Mouse (Mus musculus): ENCODE results near the gene Samd4b. TPM values are rescaled to one million over a fixed set of nuclear protein-coding genes. Genes with fewer than 3 reads are reported as not detected.

The Samd4b gene
- total and polyA plus RNA-seq, 2 experiments from 2014 or later = 12.4 to 53.5 TPM

GRCm38 (mm10) chr7:28362441-28363060, 235.4 kb downstream of the Samd4b start:
- H3K36me3 ChIP-seq (replicated peaks; ENCODE audit: control insufficient read depth, insufficient read depth, low read length) = peaks cover 78% of the 10 kb centered on the region
- 43% methylated on average over 16 of the region's 16 CpGs for WGBS
- ATAC-seq (ENCODE audit: insufficient read depth, low read depth) (no peak), DNase-seq (ENCODE audit: low spot score) (no peak)
- no peak overlapping the region for H3K4me3 ChIP-seq (ENCODE audit: low read depth, low read length)
- H3K27me3 ChIP-seq (ENCODE audit: control insufficient read depth, insufficient read depth, low read length) = no peaks in the 10 kb centered on the region
- TF ChIP-seq CTCF (IDR thresholded peaks at IDR 0.05; ENCODE audit: low read depth) (no peak), EP300 (IDR thresholded peaks at IDR 0.05; ENCODE audit: low read depth) (no peak)
- peaks cover 5% of the 10 kb centered on the region for H3K4me1 ChIP-seq (ENCODE audit: control insufficient read depth, insufficient read depth)
- H3K27ac ChIP-seq (ENCODE audit: low read depth) = no peak overlapping the region
- H3K9ac ChIP-seq (replicated peaks; ENCODE audit: low read depth, low read length) = no peak overlapping the region
- H3K4me2 ChIP-seq (ENCODE audit: low read depth, low read length) = no peak overlapping the region
- H3K9me3 ChIP-seq (replicated peaks; ENCODE audit: control insufficient read depth, low read length) = no peaks in the 10 kb centered on the region

- WGBS = 86% methylated on average over 20 of the region's 20 CpGs
- peaks cover 12% of the 10 kb centered on the region for H3K4me1 ChIP-seq (ENCODE audit: control insufficient read depth, insufficient read depth)
- no peak overlapping the region for H3K4me3 ChIP-seq (ENCODE audit: low read depth, low read length)
- peaks cover 70% of the 10 kb centered on the region for H3K36me3 ChIP-seq (replicated peaks; ENCODE audit: control insufficient read depth, insufficient read depth, low read length)
- no peak overlapping the region for H3K4me2 ChIP-seq (ENCODE audit: low read depth, low read length)
- H3K27me3 ChIP-seq (ENCODE audit: control insufficient read depth, insufficient read depth, low read length) = no peaks in the 10 kb centered on the region
- H3K9me3 ChIP-seq (replicated peaks; ENCODE audit: control insufficient read depth, low read length) = no peaks in the 10 kb centered on the region
- H3K9ac ChIP-seq (replicated peaks; ENCODE audit: low read depth, low read length) = no peak overlapping the region
- H3K27ac ChIP-seq (ENCODE audit: low read depth) = no peak overlapping the region
- DNase-seq (ENCODE audit: low spot score) (no peak), ATAC-seq (ENCODE audit: insufficient read depth, low read depth) (no peak)
- TF ChIP-seq CTCF (IDR thresholded peaks at IDR 0.05; ENCODE audit: low read depth) = no peak
- no peak for TF ChIP-seq EP300 (IDR thresholded peaks at IDR 0.05; ENCODE audit: low read depth)
Observed at GRCm38 (mm10) chr7:28361647-28362341, 236.2 kb downstream of the Samd4b start.

GRCm38 (mm10) chr7:28360291-28360690, 237.7 kb downstream of the Samd4b start:
- no peak overlapping the region for H3K27ac ChIP-seq (ENCODE audit: low read depth)
- TF ChIP-seq CTCF (IDR thresholded peaks at IDR 0.05; ENCODE audit: low read depth) = no peak
- no peak for TF ChIP-seq EP300 (IDR thresholded peaks at IDR 0.05; ENCODE audit: low read depth)
- no peak overlapping the region for H3K4me2 ChIP-seq (ENCODE audit: low read depth, low read length)
- ATAC-seq (ENCODE audit: insufficient read depth, low read depth) (no peak), DNase-seq (ENCODE audit: low spot score) (no peak)
- H3K27me3 ChIP-seq (ENCODE audit: control insufficient read depth, insufficient read depth, low read length) = no peaks in the 10 kb centered on the region
- H3K9ac ChIP-seq (replicated peaks; ENCODE audit: low read depth, low read length) = no peak overlapping the region
- 75% methylated on average over 6 of the region's 6 CpGs for WGBS
- H3K36me3 ChIP-seq (replicated peaks; ENCODE audit: control insufficient read depth, insufficient read depth, low read length) = peaks cover 56% of the 10 kb centered on the region
- no peaks in the 10 kb centered on the region for H3K9me3 ChIP-seq (replicated peaks; ENCODE audit: control insufficient read depth, low read length)
- peaks cover 13% of the 10 kb centered on the region for H3K4me1 ChIP-seq (ENCODE audit: control insufficient read depth, insufficient read depth)
- H3K4me3 ChIP-seq (ENCODE audit: low read depth, low read length) = no peak overlapping the region

GRCm38 (mm10) chr7:28359854-28360253, 238.1 kb downstream of the Samd4b start:
- no peak for TF ChIP-seq CTCF (IDR thresholded peaks at IDR 0.05; ENCODE audit: low read depth)
- H3K4me1 ChIP-seq (ENCODE audit: control insufficient read depth, insufficient read depth) = peaks cover 13% of the 10 kb centered on the region
- no peak overlapping the region for H3K27ac ChIP-seq (ENCODE audit: low read depth)
- no peaks in the 10 kb centered on the region for H3K9me3 ChIP-seq (replicated peaks; ENCODE audit: control insufficient read depth, low read length)
- DNase-seq (ENCODE audit: low spot score) = no peak
- no peak overlapping the region; the same call in 1 of the 2 replicates for H3K9ac ChIP-seq (replicated peaks; ENCODE audit: low read depth, low read length)
- ATAC-seq (ENCODE audit: insufficient read depth, low read depth) = no peak
- WGBS = 71% methylated on average over 10 of the region's 10 CpGs
- no peak overlapping the region for H3K4me2 ChIP-seq (ENCODE audit: low read depth, low read length)
- no peaks in the 10 kb centered on the region for H3K27me3 ChIP-seq (ENCODE audit: control insufficient read depth, insufficient read depth, low read length)
- H3K36me3 ChIP-seq (replicated peaks; ENCODE audit: control insufficient read depth, insufficient read depth, low read length) = peaks cover 51% of the 10 kb centered on the region
- no peak overlapping the region for H3K4me3 ChIP-seq (ENCODE audit: low read depth, low read length)

GRCm38 (mm10) chr7:28358431-28358830, 239.5 kb downstream of the Samd4b start:
- Histone ChIP-seq H3K9ac (replicated peaks; ENCODE audit: low read depth, low read length) (no peak overlapping the region), H3K4me1 (ENCODE audit: control insufficient read depth, insufficient read depth) (peaks cover 13% of the 10 kb centered on the region), H3K9me3 (replicated peaks; ENCODE audit: control insufficient read depth, low read length) (no peaks in the 10 kb centered on the region), H3K27me3 (ENCODE audit: control insufficient read depth, insufficient read depth, low read length) (no peaks in the 10 kb centered on the region), H3K36me3 (replicated peaks; ENCODE audit: control insufficient read depth, insufficient read depth, low read length) (peaks cover 53% of the 10 kb centered on the region), H3K4me2 (ENCODE audit: low read depth, low read length) (no peak overlapping the region), H3K4me3 (ENCODE audit: low read depth, low read length) (no peak overlapping the region), H3K27ac (ENCODE audit: low read depth) (peak overlapping the region; percentile 82)
- no peak for DNase-seq (ENCODE audit: low spot score)
- WGBS = 54% methylated on average over 7 of the region's 7 CpGs
- no peak for ATAC-seq (ENCODE audit: insufficient read depth, low read depth)
- TF ChIP-seq EP300 (IDR thresholded peaks at IDR 0.05; ENCODE audit: low read depth) = no peak
- TF ChIP-seq CTCF (IDR thresholded peaks at IDR 0.05; ENCODE audit: low read depth) = no peak

All from heart, postnatal 0 days (tissue).